Mouse (Mus musculus) bone marrow, adult 2 months (tissue): ENCODE data around the gene Nup188.
A peak's percentile ranks its signal among the peaks of the same experiment; 100 is the strongest.

Experiments used
- CTCF ChIP-seq: fragments of 200-500 bp; IDR thresholded peaks from 2 replicates; pipeline ENCODE4 v1.5.1; 2011; ENCODE audit warnings: low read length, control low read depth; ENCODE audit not compliant: control insufficient read depth, insufficient read depth
- POLR2A ChIP-seq: fragments of 200-500 bp; IDR thresholded peaks from 2 replicates; pipeline ENCODE4 v1.6.1; 2011; ENCODE audit warnings: low read depth, mild to moderate bottlenecking, control low read depth, low read length, borderline replicate concordance; ENCODE audit not compliant: control insufficient read depth

GRCm38 (mm10) chr2:30270134-30270533, 16.1 kb upstream of the Nup188 start:
- TF ChIP-seq CTCF = peak; percentile 26; the same call in 1 of the 2 replicates
- TF ChIP-seq POLR2A = no peak
